Mouse (Mus musculus) C2C12 (cell line): ENCODE results near the gene Sugp2.

Experiments used
- CEBPB ChIP-seq: IDR thresholded peaks from one replicate; pipeline ENCODE4 v1.6.1; 2011; ENCODE audit warnings: low read depth, mild to moderate bottlenecking, control low read depth, moderate library complexity
- CTCF ChIP-seq: IDR thresholded peaks from one replicate; pipeline ENCODE4 v1.5.1; 2011; ENCODE audit not compliant: control insufficient read depth, insufficient read depth, insufficient read length
- FOSL1 ChIP-seq: IDR thresholded peaks from one replicate; pipeline ENCODE4 v1.8.0; 2011; ENCODE audit warnings: mild to moderate bottlenecking, low read length; ENCODE audit not compliant: poor library complexity, insufficient read depth, severe bottlenecking
- MAX ChIP-seq: IDR thresholded peaks from one replicate; pipeline ENCODE4 v1.6.1; 2011; ENCODE audit warnings: mild to moderate bottlenecking, control low read depth
- MYOG ChIP-seq: IDR thresholded peaks from one replicate; pipeline ENCODE4 v1.6.1; 2011; ENCODE audit not compliant: control insufficient read depth, insufficient read length; ENCODE audit errors: extremely low read depth
- USF1 ChIP-seq: IDR thresholded peaks from one replicate; pipeline ENCODE4 v1.6.1; 2011; ENCODE audit warnings: low read depth, mild to moderate bottlenecking, control low read depth, moderate library complexity

GRCm38 (mm10) chr8:70329124-70329834 is 95.3 kb downstream of the Sugp2 start, which contains the start of gene Gdf1:
- no peak for TF ChIP-seq CTCF
- no peak for TF ChIP-seq USF1
- TF ChIP-seq CEBPB: no peak
- TF ChIP-seq MAX: no peak
- no peak for TF ChIP-seq FOSL1
- TF ChIP-seq MYOG: no peak
